Mouse (Mus musculus) telencephalon, adult 2 months (tissue): Measurements from ENCODE around the gene Dync1h1.

ENCODE experiments used
- DNase-seq: peaks from one replicate; pipeline ENCODE4 v3.0.0-alpha.2; 2011; ENCODE audit warnings: low read depth, low spot score

Dync1h1 gene

DNA sequence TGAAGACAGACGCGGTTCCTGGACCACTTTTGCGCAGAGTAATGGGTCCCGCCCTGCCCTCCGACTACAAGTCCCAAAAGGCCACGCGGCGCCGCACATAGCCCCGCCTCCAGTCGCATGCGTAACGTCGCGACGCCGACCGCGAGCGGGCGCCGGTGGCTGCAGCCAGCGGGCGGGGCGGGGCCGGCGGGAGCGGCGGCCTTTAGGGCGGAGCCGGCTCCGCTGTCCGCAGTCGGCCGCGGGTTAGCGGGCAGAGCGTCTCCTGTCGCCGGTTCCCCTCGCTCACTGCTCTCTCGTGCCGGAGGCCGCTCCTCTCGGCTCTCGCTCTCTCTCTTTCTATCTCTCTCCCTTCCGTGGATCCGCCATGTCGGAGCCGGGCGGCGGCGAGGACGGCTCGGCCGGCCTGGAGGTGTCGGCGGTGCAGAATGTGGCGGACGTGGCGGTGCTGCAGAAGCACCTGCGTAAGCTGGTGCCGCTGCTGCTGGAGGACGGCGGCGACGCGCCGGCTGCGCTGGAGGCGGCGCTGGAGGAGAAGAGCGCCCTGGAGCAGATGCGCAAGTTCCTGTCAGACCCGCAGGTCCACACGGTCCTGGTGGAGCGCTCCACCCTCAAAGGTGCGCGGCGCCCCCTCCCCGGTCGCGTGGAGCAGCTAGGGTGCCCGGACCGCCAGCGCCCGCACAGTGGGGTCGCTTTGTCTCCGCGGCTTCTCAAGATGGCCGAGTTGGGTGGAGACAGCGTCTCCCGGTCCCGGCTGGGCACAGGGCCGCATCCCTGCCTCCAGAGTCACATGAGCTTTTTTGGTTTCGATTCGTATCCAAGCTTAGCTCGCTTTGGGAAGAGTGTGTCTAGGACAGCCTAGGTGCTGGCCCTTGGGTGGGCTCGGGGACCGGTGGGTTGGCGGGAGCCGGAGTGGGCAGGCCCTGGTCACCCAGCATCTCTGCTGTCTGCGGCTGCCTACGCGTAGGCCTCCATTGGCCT is at the start of gene Dync1h1:
Gene Dync1h1 (plus strand): TSS at position 212 of the 978 bp plus-strand sequence.
- DNase-seq: peak; percentile 79

DNA sequence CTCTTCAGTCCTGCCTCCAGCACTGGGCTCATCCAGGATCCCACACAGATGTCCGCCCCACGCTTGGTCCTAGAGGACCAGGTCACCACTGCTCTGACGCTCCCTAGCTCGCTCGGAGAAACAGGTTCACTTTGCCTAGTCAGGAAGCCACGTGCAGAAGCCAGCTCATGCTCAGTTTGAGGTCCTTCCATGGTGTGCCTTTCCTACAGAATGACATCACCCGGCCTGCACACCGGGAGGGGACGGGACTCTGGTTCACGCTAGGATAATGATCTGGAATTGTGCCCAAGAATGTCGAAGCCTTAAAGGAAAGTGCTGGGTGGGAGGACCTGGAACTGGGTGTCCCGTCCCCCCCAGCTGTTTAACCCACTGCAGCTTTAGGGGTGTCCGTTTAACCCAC is 49.1 kb upstream of the Dync1h1 start:
- DNase-seq: no peak

DNA sequence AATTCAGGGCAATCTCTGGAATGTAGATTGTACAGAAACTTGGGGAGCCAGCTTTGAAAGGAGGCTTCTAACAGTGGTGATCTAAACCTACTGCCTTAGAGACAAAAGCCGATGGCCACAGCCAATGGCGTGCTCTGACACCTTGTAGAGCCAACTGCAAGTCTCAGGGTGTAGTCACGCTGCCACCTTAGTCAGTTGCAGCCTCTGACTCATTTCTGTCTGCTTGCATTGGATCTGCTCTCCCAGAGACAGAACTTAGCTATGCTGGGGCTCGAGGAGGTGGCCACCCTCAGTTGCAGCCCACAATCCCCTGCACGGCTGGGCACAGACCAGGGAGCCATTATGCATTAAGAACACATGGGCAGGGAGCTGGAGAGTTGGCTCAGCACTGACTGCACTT is 47.9 kb upstream of the Dync1h1 start:
- DNase-seq: no peak

DNA sequence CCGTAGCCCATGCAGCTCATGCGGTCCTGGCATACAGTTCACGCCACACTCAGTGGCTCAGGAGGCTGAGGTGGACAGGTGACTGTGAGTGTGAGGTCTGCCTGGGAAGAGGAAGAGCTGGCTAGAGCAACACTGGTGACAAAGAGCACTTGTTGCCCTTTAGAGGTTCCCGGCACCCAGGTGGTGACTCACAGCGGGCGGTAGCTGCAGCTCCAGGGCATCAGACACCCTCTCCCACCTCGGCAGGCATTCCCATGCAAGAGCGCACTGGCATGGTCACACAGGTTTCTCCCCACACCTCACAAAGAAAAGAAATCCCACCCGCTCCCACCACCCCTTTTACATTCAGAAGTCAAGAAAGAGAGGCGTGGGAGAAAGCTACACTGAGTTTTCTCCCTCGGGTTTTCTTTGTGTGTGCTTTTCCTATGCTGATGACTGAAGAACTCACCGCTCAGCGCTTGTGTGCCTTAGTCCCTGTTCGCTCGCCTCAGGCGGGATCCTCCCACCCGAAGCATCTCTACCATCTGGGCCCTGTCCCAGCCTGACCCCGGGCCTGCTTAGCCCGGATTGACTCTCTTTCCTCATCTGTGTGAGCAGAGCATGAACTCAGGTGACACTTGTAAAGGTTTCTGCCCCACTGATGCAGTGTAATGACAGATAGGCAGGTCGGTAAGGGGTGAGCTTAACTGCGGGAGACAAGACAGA is 45.6 kb upstream of the Dync1h1 start:
- DNase-seq: no peak

DNA sequence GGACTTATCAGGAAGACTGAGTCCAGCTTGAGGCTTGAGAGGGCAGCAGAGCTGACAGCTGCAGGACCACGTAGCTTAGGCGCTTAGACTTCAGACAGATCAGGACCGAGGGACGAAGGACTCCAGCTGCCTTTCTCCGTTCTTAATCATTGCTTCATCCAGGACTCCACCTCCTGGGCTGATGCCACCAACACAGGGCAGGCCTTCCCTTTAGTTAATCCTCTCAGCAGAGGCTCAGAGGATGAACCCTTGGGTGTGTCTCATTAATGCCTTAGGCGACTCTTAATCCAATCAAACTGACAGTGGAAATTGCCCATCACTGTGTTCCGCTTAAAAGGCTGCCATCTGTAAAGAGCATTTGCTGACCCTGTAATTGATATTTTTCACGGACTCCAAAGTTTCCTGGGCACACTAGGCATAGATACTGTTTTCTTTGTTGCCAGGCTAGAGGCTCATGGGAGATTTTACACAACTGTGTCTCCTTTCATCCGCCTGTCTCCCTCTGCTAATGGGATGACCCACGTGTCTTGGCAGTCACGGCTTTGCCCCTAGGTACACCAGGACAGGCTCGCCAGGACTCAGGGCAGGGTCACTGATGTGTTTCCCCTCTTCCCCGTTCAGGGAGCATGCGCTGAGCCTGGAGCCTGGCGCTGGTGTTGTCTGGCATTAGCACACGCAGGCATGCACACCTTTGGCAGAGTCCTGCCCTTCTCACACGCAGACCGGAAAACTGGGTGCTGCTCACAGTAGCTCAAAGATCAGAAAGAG is 44.2 kb upstream of the Dync1h1 start:
- DNase-seq: no peak

DNA sequence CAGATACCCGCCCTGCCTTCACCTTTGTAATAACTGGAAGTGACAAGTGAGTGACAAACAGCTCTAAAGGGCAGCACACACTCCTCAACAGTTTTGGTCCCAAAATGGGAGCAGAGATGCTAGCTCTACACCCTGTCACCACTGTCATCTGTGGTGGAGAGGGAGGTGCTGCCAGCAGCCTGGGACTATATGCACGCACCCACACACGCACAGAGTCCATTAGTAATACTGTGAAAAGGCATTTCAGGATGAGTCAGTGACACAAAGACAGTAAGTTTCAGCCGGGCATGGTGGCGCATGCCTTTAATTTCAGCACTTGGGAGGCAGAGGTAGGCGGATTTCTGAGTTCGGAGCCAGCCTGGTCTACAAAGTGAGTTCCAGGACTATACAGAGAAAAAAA is 43.1 kb upstream of the Dync1h1 start:
- no peak for DNase-seq

DNA sequence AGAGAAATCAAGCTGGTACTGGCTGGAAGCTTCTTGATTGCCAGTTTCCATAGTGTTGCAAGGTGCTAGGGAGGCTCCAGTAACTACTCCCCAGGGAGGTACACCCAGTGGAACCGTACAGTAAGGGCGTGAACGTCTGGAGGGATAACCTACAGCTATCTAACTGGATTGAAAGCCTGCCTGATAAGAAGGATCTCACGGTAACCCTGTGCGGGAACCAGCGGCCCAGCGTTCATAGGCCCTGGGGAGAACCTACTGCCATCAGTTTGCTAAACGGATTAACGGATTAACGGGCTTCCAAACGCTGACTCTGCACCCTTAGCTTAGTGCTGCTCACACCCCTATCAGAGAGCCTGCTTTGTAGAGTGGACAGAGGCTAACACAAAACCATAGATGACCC is 37.9 kb upstream of the Dync1h1 start:
- DNase-seq: no peak

DNA sequence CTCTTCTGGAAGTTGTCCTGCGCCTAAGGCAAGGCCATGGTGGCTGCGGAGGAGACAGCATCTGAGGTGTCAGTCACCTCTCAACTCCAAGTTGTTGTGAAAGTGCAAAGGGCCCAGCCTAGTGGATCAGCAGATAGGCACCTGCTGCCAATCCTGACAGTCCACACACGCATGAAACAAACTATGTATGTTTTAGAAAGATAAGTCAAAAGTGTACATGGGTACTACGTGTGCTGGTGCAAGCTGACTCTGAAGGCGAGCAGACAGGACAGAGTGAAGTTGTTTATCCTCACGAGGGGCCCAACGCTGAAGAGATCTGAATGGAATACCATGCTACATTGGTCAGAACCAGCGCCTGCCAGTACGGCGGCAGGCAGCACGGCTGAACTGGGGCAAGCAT is 36.4 kb upstream of the Dync1h1 start:
- no peak for DNase-seq

DNA sequence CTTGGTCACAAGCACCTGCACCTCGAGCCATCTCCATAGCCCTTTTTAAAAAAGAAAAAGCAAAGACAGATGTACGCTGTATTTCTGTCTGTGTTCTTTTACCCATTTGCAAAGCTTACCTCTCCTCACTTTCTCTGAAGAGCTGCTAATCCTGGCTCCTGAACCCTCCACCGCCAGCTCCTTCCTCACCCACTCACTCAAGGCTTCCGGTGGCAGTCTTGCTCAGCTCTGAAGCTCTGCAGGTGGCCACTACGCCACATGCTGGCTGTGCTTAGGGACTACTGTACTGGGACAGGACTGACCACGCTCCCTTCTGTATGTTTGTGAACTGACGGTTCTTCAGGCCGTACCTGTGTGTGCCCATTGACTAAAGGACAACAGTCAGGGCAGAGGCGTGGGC is 34.9 kb upstream of the Dync1h1 start:
- DNase-seq: no peak

DNA sequence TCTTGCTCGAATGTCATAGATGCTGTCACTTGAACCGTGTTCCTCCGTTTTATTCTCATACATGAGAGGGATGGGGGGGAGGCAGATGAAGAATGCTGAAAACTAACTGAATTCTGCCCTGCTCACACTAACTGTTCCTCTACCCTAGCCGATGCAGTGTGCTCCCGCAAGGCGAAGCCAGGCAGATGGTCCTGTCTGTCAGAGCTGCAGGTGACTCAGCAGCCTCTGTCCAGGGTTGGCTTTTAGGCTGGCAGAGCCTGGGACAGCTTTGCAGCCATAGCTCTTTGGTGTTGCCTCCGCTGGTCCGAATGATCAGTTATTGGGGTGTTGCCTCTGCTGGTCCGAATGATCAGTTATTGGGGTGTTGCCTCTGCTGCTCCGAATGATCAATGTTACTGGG is 30.2 kb upstream of the Dync1h1 start:
- DNase-seq: no peak

DNA sequence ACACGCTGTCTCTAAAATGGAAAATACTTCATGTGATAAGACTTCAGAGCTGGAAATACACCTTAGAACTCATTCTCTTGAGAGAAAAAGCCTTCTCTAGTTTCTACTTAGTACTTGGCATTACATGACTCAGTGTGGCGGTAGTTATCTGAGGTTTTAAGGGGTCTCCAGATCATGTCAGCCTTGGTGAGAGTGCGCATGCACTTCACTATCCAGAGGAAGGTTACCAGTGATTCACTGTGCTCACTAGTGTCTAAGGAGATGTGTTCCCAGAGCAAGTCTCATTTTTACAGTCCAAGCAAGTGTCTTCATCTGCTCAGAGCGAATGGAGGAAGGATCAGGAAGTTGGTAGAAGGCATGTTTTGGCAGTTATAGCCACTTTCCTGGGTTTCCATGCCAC is 28.9 kb upstream of the Dync1h1 start:
- DNase-seq: no peak

DNA sequence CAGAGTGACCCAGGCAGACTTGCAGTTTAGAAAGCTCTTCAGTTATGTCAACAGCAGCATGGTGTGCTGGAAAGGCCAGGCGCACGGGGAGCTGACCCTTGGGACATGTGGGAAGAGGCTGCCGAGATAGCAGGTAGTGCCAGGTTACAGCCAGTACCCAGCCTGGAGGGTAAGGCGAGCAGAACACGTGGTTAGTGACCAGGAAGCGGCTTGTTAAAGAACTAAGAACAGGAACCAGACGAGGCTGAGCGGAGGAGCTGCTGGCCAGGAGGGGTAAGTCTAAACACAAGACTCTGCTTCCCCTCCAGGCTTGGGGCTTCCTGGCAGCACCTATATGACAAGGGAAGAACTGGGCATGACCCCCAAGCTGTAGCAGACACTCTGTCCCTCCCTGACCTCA is 27.6 kb upstream of the Dync1h1 start:
- no peak for DNase-seq

DNA sequence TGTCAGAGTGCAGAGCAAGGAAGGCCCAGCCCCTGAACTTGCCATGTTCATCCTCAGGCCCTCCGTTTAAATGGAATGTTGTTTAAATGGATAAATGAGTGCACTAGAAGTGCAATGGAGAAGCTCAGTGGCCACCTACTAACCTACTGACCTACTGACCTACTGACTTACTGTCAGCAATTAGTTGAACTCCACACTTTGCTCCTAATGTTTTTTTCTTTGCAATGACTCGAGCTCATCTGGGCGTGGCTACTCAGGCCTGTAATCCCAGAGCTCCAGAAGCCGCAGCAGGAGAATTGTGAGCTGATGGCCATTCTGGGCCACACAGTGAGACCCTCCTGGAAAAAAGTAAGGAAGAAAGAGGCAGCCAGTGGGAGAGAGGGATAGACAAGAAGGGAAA is 25.3 kb upstream of the Dync1h1 start:
- no peak for DNase-seq

DNA sequence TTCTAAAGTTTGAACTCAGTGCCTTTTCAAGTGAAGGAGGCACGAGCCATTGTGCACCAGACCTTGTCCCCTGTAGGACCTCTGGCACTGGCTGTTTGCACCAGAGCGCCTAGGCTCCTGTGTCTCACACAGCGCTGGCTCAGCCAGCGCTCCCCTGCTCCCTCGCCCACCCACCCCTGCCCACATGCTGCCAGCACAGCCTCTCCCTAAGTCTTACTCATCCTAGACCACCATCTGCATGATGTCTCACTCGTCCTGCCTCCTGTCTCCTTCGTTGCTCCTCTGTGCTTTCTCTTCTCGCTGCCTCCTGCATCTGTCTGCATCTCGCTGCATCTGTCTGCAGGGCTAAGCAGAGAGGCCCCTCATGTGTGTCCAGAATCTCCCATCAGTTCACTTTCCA is 22.9 kb upstream of the Dync1h1 start:
- no peak for DNase-seq

DNA sequence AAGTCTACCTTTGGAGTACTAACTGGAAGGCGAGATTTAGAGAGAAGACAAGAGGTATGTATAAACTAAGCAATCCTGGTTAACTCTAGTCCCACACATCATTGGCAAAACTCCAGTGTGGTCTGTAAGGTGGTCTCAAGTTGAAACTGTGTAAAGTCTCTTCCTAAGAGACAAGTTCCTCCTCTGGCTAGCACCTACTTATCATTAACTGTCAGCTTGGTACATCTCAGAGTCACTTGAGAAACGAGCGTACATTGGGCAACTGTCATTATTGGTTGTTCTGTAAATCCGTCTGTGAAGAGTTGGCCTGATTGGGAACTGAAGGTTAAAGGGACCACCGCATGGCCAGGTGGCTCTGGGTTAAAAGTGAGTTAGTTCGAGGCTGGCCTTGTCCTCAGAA is 12.6 kb upstream of the Dync1h1 start:
- no peak for DNase-seq

DNA sequence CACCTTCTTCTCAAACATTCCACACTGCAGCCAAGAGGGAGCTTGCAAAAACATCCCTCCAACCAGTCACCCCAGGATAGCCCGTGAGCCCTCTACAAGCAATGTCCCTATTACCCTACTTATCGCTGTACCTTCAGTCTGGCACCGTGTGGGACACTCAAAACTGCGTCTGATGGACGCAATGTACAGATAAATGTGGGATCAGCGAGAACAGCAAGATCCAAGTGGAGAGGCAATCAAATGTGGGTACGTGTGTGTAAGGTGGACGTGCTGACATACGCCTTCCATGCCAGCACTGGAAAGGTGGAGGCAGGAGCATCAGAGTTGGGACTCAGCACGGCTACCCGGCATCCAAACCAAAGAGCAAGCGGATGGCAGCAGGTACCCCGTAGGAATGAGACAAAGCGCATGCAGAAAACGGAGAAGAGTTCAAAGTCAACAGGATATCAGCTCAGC is 10.4 kb upstream of the Dync1h1 start:
- no peak for DNase-seq

DNA sequence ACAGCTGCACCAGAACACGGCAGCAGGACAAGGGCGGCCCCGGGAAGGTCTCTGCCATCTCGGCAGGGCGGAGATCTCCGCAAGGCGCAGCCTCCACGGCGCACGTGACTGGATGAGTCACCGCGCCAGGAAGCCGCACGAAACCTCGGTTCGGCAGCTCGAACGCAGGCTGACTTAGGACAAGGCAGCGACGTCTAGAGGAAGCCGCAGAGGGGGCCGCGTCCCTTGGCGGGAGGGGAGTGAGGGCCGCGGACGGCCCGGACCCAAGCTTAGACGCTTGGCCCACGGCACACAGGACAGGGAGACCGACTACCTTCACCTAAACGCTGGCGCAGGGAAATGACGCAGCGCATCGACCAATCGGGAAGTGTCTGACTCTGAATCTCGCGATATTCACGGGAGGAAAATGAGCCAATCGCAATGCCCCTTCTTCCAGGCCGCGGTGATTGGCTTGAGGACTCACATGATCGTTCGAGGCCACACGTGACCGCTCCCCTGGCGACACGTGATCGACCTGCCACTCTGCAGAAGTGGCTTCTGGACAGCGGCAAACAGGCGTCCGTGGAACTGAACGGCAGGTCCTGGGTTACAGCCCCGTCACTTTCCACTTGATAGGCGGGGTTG is 9.9 kb upstream of the Dync1h1 start:
- peak; percentile 100 for DNase-seq

DNA sequence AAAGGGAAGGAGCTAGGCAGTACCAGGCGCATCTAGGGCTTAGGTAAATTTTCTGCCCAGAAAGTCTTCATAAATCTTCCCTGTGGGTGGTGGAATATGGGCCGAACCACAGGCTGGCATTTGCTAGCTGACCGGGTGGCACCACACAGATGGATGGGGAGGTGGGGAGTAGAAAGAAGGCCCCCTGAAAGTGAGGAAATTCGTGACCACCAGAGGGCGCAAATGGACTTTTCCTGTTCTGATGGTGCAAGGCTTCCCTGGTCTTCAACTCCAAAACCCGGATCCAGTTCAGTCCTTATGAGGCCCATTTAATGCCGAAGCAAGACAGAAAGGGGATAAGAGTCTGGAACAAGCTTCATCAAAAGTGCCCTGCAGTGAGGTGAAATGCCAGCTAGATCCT is 2.7 kb upstream of the Dync1h1 start:
- DNase-seq: peak; percentile 62

DNA sequence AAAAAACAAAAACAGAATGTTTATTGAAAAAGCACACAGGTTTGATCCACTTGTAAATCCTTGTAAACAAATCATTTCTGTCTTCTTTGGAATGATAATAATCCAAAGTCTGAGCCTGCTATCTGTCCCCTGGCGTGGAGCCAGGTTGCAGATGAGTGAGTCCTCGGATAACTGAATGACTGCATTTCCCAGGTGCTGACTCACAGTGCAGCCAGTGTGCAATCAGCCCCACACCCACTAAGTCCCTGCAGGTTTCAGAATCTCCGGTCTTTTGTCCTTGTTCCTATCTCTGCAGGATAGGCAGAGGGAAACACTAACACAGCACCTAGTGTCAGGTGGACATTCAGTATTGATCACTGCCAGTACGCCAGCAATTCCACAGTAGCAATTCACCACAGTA is 1.5 kb upstream of the Dync1h1 start:
- DNase-seq: no peak

DNA sequence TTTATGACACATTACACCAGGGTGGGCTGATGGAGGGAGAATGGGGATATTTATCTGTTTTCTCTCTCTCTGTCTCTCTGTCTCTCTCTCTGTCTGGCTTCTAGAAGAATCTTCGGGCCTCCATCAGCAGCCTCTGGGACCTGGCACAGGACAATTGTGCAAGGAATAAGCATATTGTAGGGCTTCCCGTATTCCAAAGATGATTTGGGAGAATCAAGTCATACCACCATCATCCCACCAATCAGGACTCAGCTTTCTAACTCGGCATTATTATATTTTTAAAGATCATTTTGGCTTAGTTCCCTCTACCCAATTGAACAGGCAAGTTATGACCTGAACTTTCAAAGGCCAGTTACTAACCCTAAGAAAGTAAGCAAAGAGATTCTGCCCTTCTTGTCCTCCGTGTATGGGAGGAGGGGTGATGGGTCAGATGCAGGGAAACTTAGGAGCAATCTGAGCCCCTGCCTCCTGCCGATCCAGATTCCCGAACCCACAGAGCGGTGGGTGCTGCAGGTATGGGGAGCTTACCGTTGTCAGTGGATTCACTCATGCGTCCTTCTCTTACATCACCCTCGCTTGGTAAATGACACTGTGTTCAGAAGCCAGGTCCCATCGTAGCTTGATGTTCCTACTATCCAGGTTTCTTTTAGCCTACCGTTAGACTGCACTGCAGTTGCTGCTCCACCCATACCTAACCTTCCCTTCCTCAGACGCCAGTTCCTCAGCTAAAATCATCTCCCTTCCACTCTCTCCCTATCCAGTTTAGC is 844 bp upstream of the Dync1h1 start:
- DNase-seq: peak; percentile 64

DNA sequence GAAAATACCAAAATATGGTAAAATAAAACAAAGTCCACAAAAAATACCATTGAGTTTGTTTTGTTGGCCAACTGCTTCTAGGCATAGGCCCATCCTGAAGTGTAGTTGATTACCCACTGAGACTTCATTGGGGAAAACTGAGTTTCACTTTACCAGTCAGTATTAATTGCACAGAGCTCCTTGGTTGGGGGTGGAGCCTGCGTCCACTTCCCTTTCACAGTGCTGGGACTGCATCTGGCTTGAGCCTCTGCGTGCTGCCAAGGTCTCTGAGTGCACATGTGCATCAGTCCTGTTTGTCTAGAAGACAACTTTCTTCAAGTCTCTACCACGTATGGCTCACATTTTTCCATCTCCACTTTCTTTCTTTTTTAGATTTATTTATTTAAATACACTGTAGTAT is 4.9 kb downstream of the Dync1h1 start:
- no peak for DNase-seq
